Comparison of ENCODE assay signal across 7 mouse cellular contexts in the genomic region with DNA sequence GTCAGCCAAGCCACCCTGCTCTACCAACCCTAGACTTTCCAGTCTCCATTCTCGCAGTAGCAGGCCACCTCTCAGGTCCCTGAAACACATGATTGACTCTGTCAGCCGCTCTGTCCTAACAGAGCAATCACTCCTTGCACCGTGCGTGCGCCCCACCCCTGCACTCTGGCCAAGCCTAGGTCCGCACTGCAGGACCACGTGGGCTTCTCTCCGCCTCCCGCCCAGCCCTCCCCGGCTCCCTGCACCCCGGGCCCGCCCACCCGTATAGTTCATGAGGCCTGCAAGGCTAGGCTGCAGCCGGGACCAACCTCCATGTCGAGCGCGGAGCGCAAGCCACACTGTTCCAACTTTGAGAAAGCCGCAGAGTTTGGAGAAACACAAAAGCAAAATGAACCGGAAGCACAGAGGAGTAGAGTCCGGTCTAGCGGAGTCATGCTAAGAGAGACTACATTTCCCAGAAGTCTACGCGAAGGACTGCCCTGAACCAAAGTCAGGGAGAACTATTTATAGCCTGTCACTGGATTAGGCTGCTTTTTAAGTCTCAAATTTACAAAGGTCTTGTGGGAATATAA. TPM values are rescaled to one million over a fixed set of nuclear protein-coding genes. Genes with fewer than 3 reads are reported as not detected.
DNase-seq lines count a peak whose midpoint lies in the region; ATAC-seq lines count a peak whose summit lies in the region.

No protein-coding gene starts in this region.

- 0% methylated on average over 24 of the region's 24 CpGs for WGBS in embryonic facial prominence, embryonic 11.5 days
- WGBS in limb, embryonic 11.5 days: under 1% methylated on average over 24 of the region's 24 CpGs
- WGBS in midbrain, embryonic 14.5 days: under 1% methylated on average over 24 of the region's 24 CpGs

- peak overlapping the region; percentile 62 for H3K4me3 ChIP-seq in embryonic facial prominence, embryonic 11.5 days (ENCODE audit: low read depth, low read length)
- H3K4me3 ChIP-seq in limb, embryonic 11.5 days (ENCODE audit: low read depth, low read length): peak overlapping the region; percentile 61
- H3K4me3 ChIP-seq in midbrain, embryonic 14.5 days (replicated peaks; ENCODE audit: low read depth, low read length): peak overlapping the region; percentile 63

- peak; percentile 81 for DNase-seq in adrenal gland, postnatal 25 days
- DNase-seq in embryonic facial prominence, embryonic 11.5 days (ENCODE audit: low spot score): peak; percentile 88
- DNase-seq in heart, adult 11 months: peak; percentile 99
- DNase-seq in kidney, adult 18-20 months: peak; percentile 86
- DNase-seq in limb, embryonic 11.5 days (ENCODE audit: low spot score): peak; percentile 80
- DNase-seq in midbrain, embryonic 14.5 days: peak; percentile 88
- peak; percentile 55 to 66 for DNase-seq in spleen, adult 18-20 months

- H3K4me1 ChIP-seq in embryonic facial prominence, embryonic 11.5 days (ENCODE audit: control insufficient read depth, insufficient read depth, low read length): no peaks in the 10 kb centered on the region
- no peaks in the 10 kb centered on the region for H3K4me1 ChIP-seq in limb, embryonic 11.5 days (ENCODE audit: control insufficient read depth, insufficient read depth, low read length)
- H3K4me1 ChIP-seq in midbrain, embryonic 14.5 days (ENCODE audit: control insufficient read depth, insufficient read depth, low read length): no peaks in the 10 kb centered on the region

- ATAC-seq in embryonic facial prominence, embryonic 11.5 days (replicated peaks; ENCODE audit: insufficient number of reproducible peaks, low FRiP score, low TSS enrichment, low read depth): peak; percentile 99
- peak; percentile 99 for ATAC-seq in limb, embryonic 11.5 days (ENCODE audit: insufficient number of reproducible peaks, low FRiP score, low TSS enrichment, low read depth)
- peak; percentile 95 for ATAC-seq in midbrain, embryonic 14.5 days (ENCODE audit: low FRiP score, low TSS enrichment)

- peak overlapping the region; percentile 81 for H3K27ac ChIP-seq in embryonic facial prominence, embryonic 11.5 days (replicated peaks; ENCODE audit: low read depth, low read length)
- peak overlapping the region; percentile 84; the same call in 1 of the 2 replicates for H3K27ac ChIP-seq in limb, embryonic 11.5 days (replicated peaks; ENCODE audit: low read depth, low read length)
- peak overlapping the region; percentile 50 for H3K27ac ChIP-seq in midbrain, embryonic 14.5 days (replicated peaks; ENCODE audit: low read depth, low read length)

- H3K36me3 ChIP-seq in embryonic facial prominence, embryonic 11.5 days (replicated peaks; ENCODE audit: control insufficient read depth, insufficient read depth, low read depth, low read length): no peaks in the 10 kb centered on the region
- no peaks in the 10 kb centered on the region for H3K36me3 ChIP-seq in limb, embryonic 11.5 days (ENCODE audit: control insufficient read depth, insufficient read depth, low read length)
- peaks cover 7% of the 10 kb centered on the region; the same call in 1 of the 2 replicates for H3K36me3 ChIP-seq in midbrain, embryonic 14.5 days (ENCODE audit: control insufficient read depth, insufficient read depth, low read length)

- H3K9ac ChIP-seq in embryonic facial prominence, embryonic 11.5 days (replicated peaks; ENCODE audit: low read length): peak overlapping the region; percentile 74
- H3K9ac ChIP-seq in limb, embryonic 11.5 days (ENCODE audit: low read length): peak overlapping the region; percentile 58
- H3K9ac ChIP-seq in midbrain, embryonic 14.5 days (replicated peaks; ENCODE audit: low read length): peak overlapping the region; percentile 41

- no peaks in the 10 kb centered on the region for H3K27me3 ChIP-seq in embryonic facial prominence, embryonic 11.5 days (ENCODE audit: control insufficient read depth, insufficient read depth, low read length)
- no peaks in the 10 kb centered on the region for H3K27me3 ChIP-seq in limb, embryonic 11.5 days (ENCODE audit: control insufficient read depth, insufficient read depth, low read length)
- H3K27me3 ChIP-seq in midbrain, embryonic 14.5 days (ENCODE audit: control insufficient read depth, insufficient read depth, low read length): no peaks in the 10 kb centered on the region

- H3K9me3 ChIP-seq in embryonic facial prominence, embryonic 11.5 days (replicated peaks; ENCODE audit: control insufficient read depth, low read length): no peaks in the 10 kb centered on the region
- H3K9me3 ChIP-seq in limb, embryonic 11.5 days (ENCODE audit: control insufficient read depth, low read length): no peaks in the 10 kb centered on the region
- H3K9me3 ChIP-seq in midbrain, embryonic 14.5 days (ENCODE audit: control insufficient read depth, low read length): peaks cover 14% of the 10 kb centered on the region

- H3K4me2 ChIP-seq in embryonic facial prominence, embryonic 11.5 days (ENCODE audit: low read depth, low read length): peak overlapping the region; percentile 60
- H3K4me2 ChIP-seq in limb, embryonic 11.5 days (ENCODE audit: low read depth, severe bottlenecking): peak overlapping the region; percentile 65
- H3K4me2 ChIP-seq in midbrain, embryonic 14.5 days (ENCODE audit: low read length): peak overlapping the region; percentile 59

RNA-seq across cellular contexts. Expression of a gene that starts 16.5 kb away (rescaled TPM):
- 0.46 and 2.2 TPM in 2 replicates for total RNA-seq in adrenal gland, postnatal 25 days (2021)
- polyA plus RNA-seq in embryonic facial prominence, embryonic 11.5 days (2014; fragmentation: Nextera tagmentation; extraction: Ambion mirVana): 10.1 and 11.5 TPM in 2 replicates
- 7.8 and 8.8 TPM in 2 replicates for polyA plus RNA-seq in limb, embryonic 11.5 days (2014; fragmentation: Nextera tagmentation; extraction: Ambion mirVana)
- 12.4 and 12.6 TPM in 2 replicates for polyA plus RNA-seq in midbrain, embryonic 14.5 days (2014; fragmentation: Nextera tagmentation; extraction: Ambion mirVana)

RNA-seq across cellular contexts. Expression of a gene that starts 20.3 kb away (rescaled TPM):
- total RNA-seq in adrenal gland, postnatal 25 days (2021): 2.5 and 2.7 TPM in 2 replicates
- 5.0 and 5.6 TPM in 2 replicates for polyA plus RNA-seq in embryonic facial prominence, embryonic 11.5 days (2014; fragmentation: Nextera tagmentation; extraction: Ambion mirVana)
- 4.6 and 5.4 TPM in 2 replicates for polyA plus RNA-seq in limb, embryonic 11.5 days (2014; fragmentation: Nextera tagmentation; extraction: Ambion mirVana)
- polyA plus RNA-seq in midbrain, embryonic 14.5 days (2014; fragmentation: Nextera tagmentation; extraction: Ambion mirVana): 9.3 and 10.2 TPM in 2 replicates

RNA-seq across cellular contexts. Expression of a gene that starts 27.2 kb away (rescaled TPM):
- total RNA-seq in adrenal gland, postnatal 25 days (2021): 7.8 and 9.5 TPM in 2 replicates
- 2.1 and 3.2 TPM in 2 replicates for polyA plus RNA-seq in embryonic facial prominence, embryonic 11.5 days (2014; fragmentation: Nextera tagmentation; extraction: Ambion mirVana)
- polyA plus RNA-seq in limb, embryonic 11.5 days (2014; fragmentation: Nextera tagmentation; extraction: Ambion mirVana): 3.2 and 3.5 TPM in 2 replicates
- polyA plus RNA-seq in midbrain, embryonic 14.5 days (2014; fragmentation: Nextera tagmentation; extraction: Ambion mirVana): 1.0 and 2.0 TPM in 2 replicates

RNA-seq across cellular contexts. Expression of a gene that starts 34.8 kb away (rescaled TPM):
- 1.3 and 1.7 TPM in 2 replicates for total RNA-seq in adrenal gland, postnatal 25 days (2021)
- 0.24 and 0.39 TPM in 2 replicates for polyA plus RNA-seq in embryonic facial prominence, embryonic 11.5 days (2014; fragmentation: Nextera tagmentation; extraction: Ambion mirVana)
- 0.34 and 0.41 TPM in 2 replicates for polyA plus RNA-seq in limb, embryonic 11.5 days (2014; fragmentation: Nextera tagmentation; extraction: Ambion mirVana)
- not detected in 2 replicates for polyA plus RNA-seq in midbrain, embryonic 14.5 days (2014; fragmentation: Nextera tagmentation; extraction: Ambion mirVana)

RNA-seq across cellular contexts. Expression of a gene that starts 40.2 kb away (rescaled TPM):
- total RNA-seq in adrenal gland, postnatal 25 days (2021): 5.7 TPM in 2 replicates
- polyA plus RNA-seq in embryonic facial prominence, embryonic 11.5 days (2014; fragmentation: Nextera tagmentation; extraction: Ambion mirVana): 2.7 and 3.8 TPM in 2 replicates
- 2.3 and 3.1 TPM in 2 replicates for polyA plus RNA-seq in limb, embryonic 11.5 days (2014; fragmentation: Nextera tagmentation; extraction: Ambion mirVana)
- 5.5 and 5.8 TPM in 2 replicates for polyA plus RNA-seq in midbrain, embryonic 14.5 days (2014; fragmentation: Nextera tagmentation; extraction: Ambion mirVana)

Comparison
In these comparisons a context has a peak if more than half of its experiments do, and no peak if none do; other contexts are left out.
1. Peak in every context shown above with its lines: DNase-seq, ATAC-seq, H3K4me3 ChIP-seq and H3K27ac ChIP-seq.